Mouse (Mus musculus): ENCODE results near the gene Foxp2. TPM values are rescaled to one million over a fixed set of nuclear protein-coding genes. Genes with fewer than 3 reads are reported as not detected.
A peak's percentile ranks its signal among the peaks of the same experiment; 100 is the strongest.

The Foxp2 gene
- polyA plus RNA-seq, 1 experiment from 2014 or later = 9.5 TPM

- Histone ChIP-seq H3K36me3 (ENCODE audit: control insufficient read depth, insufficient read depth, low read length) (no peaks in the 10 kb centered on the region), H3K4me1 (ENCODE audit: control insufficient read depth in 2 of 2, insufficient read depth in 2 of 2, low read length in 2 of 2) (peaks cover 5 to 6% of the 10 kb centered on the region in 2 experiments; a peak in 3 of 4 replicates), H3K9ac (ENCODE audit: low read length) (peak overlapping the region; percentile 81), H3K4me3 (ENCODE audit: control insufficient read depth in 1 of 2, insufficient read depth in 1 of 2, low read depth in 1 of 2, low read length in 2 of 2) (peak overlapping the region; percentile 64 to 74), H3K4me2 (ENCODE audit: low read length) (peak overlapping the region; percentile 86), H3K27me3 (ENCODE audit: control insufficient read depth, insufficient read depth, low read length) (0 out of 2 replicates have a peak, but pooled peaks cover 5% of the 10 kb centered on the region), H3K9me3 (ENCODE audit: control insufficient read depth, low read length) (no peaks in the 10 kb centered on the region), H3K27ac (replicated peaks in 1 of 2; ENCODE audit: control insufficient read depth in 1 of 2, insufficient read depth in 1 of 2, low read depth in 2 of 2, low read length in 2 of 2) (peak overlapping the region; percentile 80 to 82)
- WGBS = under 1% methylated on average over 20 of the region's 20 CpGs
- ATAC-seq (ENCODE audit: insufficient number of reproducible peaks, insufficient read depth, low FRiP score, low read depth) = peak; percentile 77
Observed at GRCm38 (mm10) chr6:14900579-14901021, 549 bp upstream of the Foxp2 start.

GRCm38 (mm10) chr6:14901971-14902670, 972 bp downstream of the Foxp2 start:
- Histone ChIP-seq H3K36me3 (ENCODE audit: control insufficient read depth, insufficient read depth, low read length) (no peaks in the 10 kb centered on the region), H3K9me3 (ENCODE audit: control insufficient read depth, low read length) (no peaks in the 10 kb centered on the region), H3K4me1 (ENCODE audit: control insufficient read depth in 2 of 2, insufficient read depth in 2 of 2, low read length in 2 of 2) (peaks cover 5 to 6% of the 10 kb centered on the region in 2 experiments; a peak in 3 of 4 replicates), H3K4me2 (ENCODE audit: low read length) (peak overlapping the region; percentile 86), H3K27me3 (ENCODE audit: control insufficient read depth, insufficient read depth, low read length) (0 out of 2 replicates have a peak, but pooled peaks cover 4% of the 10 kb centered on the region), H3K4me3 (ENCODE audit: control insufficient read depth in 1 of 2, insufficient read depth in 1 of 2, low read depth in 1 of 2, low read length in 2 of 2) (peak overlapping the region; percentile 64 to 74), H3K27ac (replicated peaks in 1 of 2; ENCODE audit: control insufficient read depth in 1 of 2, insufficient read depth in 1 of 2, low read depth in 2 of 2, low read length in 2 of 2) (peak overlapping the region; percentile 8 to 82; a peak in 1 of 4 replicates), H3K9ac (ENCODE audit: low read length) (peak overlapping the region; percentile 81)
- no peak for ATAC-seq (ENCODE audit: insufficient number of reproducible peaks, insufficient read depth, low FRiP score, low read depth)
- 7% methylated on average over 13 of the region's 13 CpGs for WGBS

GRCm38 (mm10) chr6:14903271-14903965, 2.3 kb downstream of the Foxp2 start:
- Histone ChIP-seq H3K4me1 (ENCODE audit: control insufficient read depth in 2 of 2, insufficient read depth in 2 of 2, low read length in 2 of 2) (peaks cover 2 to 4% of the 10 kb centered on the region in 2 experiments; a peak in 3 of 4 replicates), H3K4me2 (ENCODE audit: low read length) (no peak overlapping the region), H3K36me3 (ENCODE audit: control insufficient read depth, insufficient read depth, low read length) (no peaks in the 10 kb centered on the region), H3K9me3 (ENCODE audit: control insufficient read depth, low read length) (no peaks in the 10 kb centered on the region), H3K4me3 (ENCODE audit: control insufficient read depth in 1 of 2, insufficient read depth in 1 of 2, low read depth in 1 of 2, low read length in 2 of 2) (no peak overlapping the region), H3K9ac (ENCODE audit: low read length) (no peak overlapping the region), H3K27me3 (ENCODE audit: control insufficient read depth, insufficient read depth, low read length) (no peaks in the 10 kb centered on the region), H3K27ac (replicated peaks in 1 of 2; ENCODE audit: control insufficient read depth in 1 of 2, insufficient read depth in 1 of 2, low read depth in 2 of 2, low read length in 2 of 2) (no peak overlapping the region)
- ATAC-seq (ENCODE audit: insufficient number of reproducible peaks, insufficient read depth, low FRiP score, low read depth) = no peak
- WGBS = 42% methylated on average over 5 of the region's 5 CpGs

GRCm38 (mm10) chr6:14915066-14915465, 13.9 kb downstream of the Foxp2 start:
- Histone ChIP-seq H3K27me3 (ENCODE audit: control insufficient read depth, insufficient read depth, low read length) (no peaks in the 10 kb centered on the region), H3K9ac (ENCODE audit: low read length) (no peak overlapping the region), H3K4me2 (ENCODE audit: low read length) (no peak overlapping the region), H3K36me3 (ENCODE audit: control insufficient read depth, insufficient read depth, low read length) (no peaks in the 10 kb centered on the region), H3K9me3 (ENCODE audit: control insufficient read depth, low read length) (no peaks in the 10 kb centered on the region), H3K4me3 (ENCODE audit: control insufficient read depth in 1 of 2, insufficient read depth in 1 of 2, low read depth in 1 of 2, low read length in 2 of 2) (no peak overlapping the region), H3K4me1 (ENCODE audit: control insufficient read depth in 2 of 2, insufficient read depth in 2 of 2, low read length in 2 of 2) (no peaks in the 10 kb centered on the region), H3K27ac (replicated peaks in 1 of 2; ENCODE audit: control insufficient read depth in 1 of 2, insufficient read depth in 1 of 2, low read depth in 2 of 2, low read length in 2 of 2) (no peak overlapping the region)
- 85% methylated on average over 2 of the region's 2 CpGs for WGBS
- ATAC-seq (ENCODE audit: insufficient number of reproducible peaks, insufficient read depth, low FRiP score, low read depth) = no peak

- Histone ChIP-seq H3K9ac (ENCODE audit: low read length) (no peak overlapping the region), H3K9me3 (ENCODE audit: control insufficient read depth, low read length) (no peaks in the 10 kb centered on the region), H3K4me3 (ENCODE audit: control insufficient read depth in 1 of 2, insufficient read depth in 1 of 2, low read depth in 1 of 2, low read length in 2 of 2) (no peak overlapping the region), H3K36me3 (ENCODE audit: control insufficient read depth, insufficient read depth, low read length) (no peaks in the 10 kb centered on the region), H3K27me3 (ENCODE audit: control insufficient read depth, insufficient read depth, low read length) (no peaks in the 10 kb centered on the region), H3K4me2 (ENCODE audit: low read length) (no peak overlapping the region), H3K27ac (replicated peaks in 1 of 2; ENCODE audit: control insufficient read depth in 1 of 2, insufficient read depth in 1 of 2, low read depth in 2 of 2, low read length in 2 of 2) (no peak overlapping the region), H3K4me1 (ENCODE audit: control insufficient read depth in 2 of 2, insufficient read depth in 2 of 2, low read length in 2 of 2) (no peaks in the 10 kb centered on the region)
- ATAC-seq (ENCODE audit: insufficient number of reproducible peaks, insufficient read depth, low FRiP score, low read depth) = no peak
Observed at GRCm38 (mm10) chr6:14922704-14923103, 21.6 kb downstream of the Foxp2 start.

- Histone ChIP-seq H3K4me1 (ENCODE audit: control insufficient read depth in 2 of 2, insufficient read depth in 2 of 2, low read length in 2 of 2) (no peaks in the 10 kb centered on the region), H3K9me3 (ENCODE audit: control insufficient read depth, low read length) (no peaks in the 10 kb centered on the region), H3K27ac (replicated peaks in 1 of 2; ENCODE audit: control insufficient read depth in 1 of 2, insufficient read depth in 1 of 2, low read depth in 2 of 2, low read length in 2 of 2) (no peak overlapping the region), H3K4me2 (ENCODE audit: low read length) (no peak overlapping the region), H3K4me3 (ENCODE audit: control insufficient read depth in 1 of 2, insufficient read depth in 1 of 2, low read depth in 1 of 2, low read length in 2 of 2) (no peak overlapping the region), H3K27me3 (ENCODE audit: control insufficient read depth, insufficient read depth, low read length) (no peaks in the 10 kb centered on the region), H3K36me3 (ENCODE audit: control insufficient read depth, insufficient read depth, low read length) (no peaks in the 10 kb centered on the region), H3K9ac (ENCODE audit: low read length) (no peak overlapping the region)
- no peak for ATAC-seq (ENCODE audit: insufficient number of reproducible peaks, insufficient read depth, low FRiP score, low read depth)
- WGBS = 75% methylated on average over 4 of the region's 4 CpGs
Observed at GRCm38 (mm10) chr6:14924976-14925489, 23.9 kb downstream of the Foxp2 start.

GRCm38 (mm10) chr6:14951060-14951459, 49.9 kb downstream of the Foxp2 start:
- H3K9me3 ChIP-seq (ENCODE audit: control insufficient read depth, low read length) = no peaks in the 10 kb centered on the region
- no peak for ATAC-seq (ENCODE audit: insufficient number of reproducible peaks, insufficient read depth, low FRiP score, low read depth)
- no peak overlapping the region for H3K4me3 ChIP-seq (ENCODE audit: control insufficient read depth in 1 of 2, insufficient read depth in 1 of 2, low read depth in 1 of 2, low read length in 2 of 2)
- H3K27ac ChIP-seq (replicated peaks in 1 of 2; ENCODE audit: control insufficient read depth in 1 of 2, insufficient read depth in 1 of 2, low read depth in 2 of 2, low read length in 2 of 2) = no peak overlapping the region
- no peaks in the 10 kb centered on the region for H3K27me3 ChIP-seq (ENCODE audit: control insufficient read depth, insufficient read depth, low read length)
- H3K4me2 ChIP-seq (ENCODE audit: low read length) = no peak overlapping the region
- no peak overlapping the region for H3K9ac ChIP-seq (ENCODE audit: low read length)
- H3K4me1 ChIP-seq (ENCODE audit: control insufficient read depth in 2 of 2, insufficient read depth in 2 of 2, low read length in 2 of 2) = no peaks in the 10 kb centered on the region
- 73% methylated on average over 6 of the region's 6 CpGs for WGBS
- no peaks in the 10 kb centered on the region for H3K36me3 ChIP-seq (ENCODE audit: control insufficient read depth, insufficient read depth, low read length)
